In the genomic region with DNA sequence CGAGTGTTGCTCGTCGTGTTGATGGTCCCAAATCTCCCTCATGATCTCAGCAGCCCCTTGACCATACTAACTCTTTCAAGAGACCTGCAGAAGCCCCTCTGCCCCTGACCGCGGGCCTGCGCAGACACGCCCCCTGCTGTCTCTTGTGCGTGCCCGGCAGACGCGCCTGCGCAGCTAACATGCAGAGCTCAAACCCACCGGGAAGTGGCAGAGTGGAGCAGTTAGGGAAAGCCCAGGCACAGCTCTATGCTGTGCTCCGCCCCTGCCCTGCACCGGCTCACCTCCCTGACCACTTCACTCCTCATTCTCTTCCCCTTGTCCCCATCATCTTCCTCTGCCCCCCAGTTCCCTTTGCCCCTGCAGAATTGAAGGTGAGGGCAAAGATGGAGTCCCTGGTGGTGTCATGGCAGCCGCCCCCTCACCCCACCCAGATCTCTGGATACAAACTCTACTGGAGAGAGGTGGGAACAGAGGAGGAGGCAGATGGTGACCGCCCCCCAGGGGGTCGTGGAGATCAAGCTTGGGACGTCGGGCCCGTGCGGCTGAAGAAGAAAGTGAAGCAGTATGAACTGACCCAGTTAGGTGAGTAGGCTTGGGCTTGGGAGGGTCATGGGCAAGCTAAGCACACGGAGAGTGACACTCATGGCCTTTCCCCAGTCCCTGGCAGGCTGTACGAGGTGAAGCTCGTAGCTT, we compare ENCODE assay signal across 9 mouse cellular contexts. TPM values are rescaled to one million over a fixed set of nuclear protein-coding genes. Genes with fewer than 3 reads are reported as not detected.
DNase-seq lines count a peak whose midpoint lies in the region; ATAC-seq and TF ChIP-seq lines count a peak whose summit lies in the region.
"Had no signal": no experiment of that assay in that cellular context is flagged by ENCODE, and none has a peak within 500 bp of the region (broad histone marks: within the 10 kb centered on the region; RNA-seq: fewer than 3 reads in every experiment).

No protein-coding gene starts in this region.

- H3K9ac ChIP-seq in heart, embryonic 13.5 days = peak overlapping the region; percentile 37
- H3K9ac ChIP-seq in limb, embryonic 12.5 days (replicated peaks) = 0 out of 2 replicates have a peak overlapping the region, but pooled peaks have one; percentile 28
- H3K9ac ChIP-seq in midbrain, embryonic 13.5 days (replicated peaks) = no peak overlapping the region

- no peak for TF ChIP-seq CTCF in cerebellum, adult 2 months (IDR thresholded peaks at IDR 0.05; ENCODE audit: borderline replicate concordance, insufficient read depth, low read depth, low read length)

- no peak; the same call in 1 of the 2 replicates for ATAC-seq in heart, embryonic 13.5 days (ENCODE audit: extremely low read depth, insufficient number of reproducible peaks, low FRiP score, low TSS enrichment)
- no peak for ATAC-seq in limb, embryonic 12.5 days (ENCODE audit: insufficient number of reproducible peaks, insufficient read depth, low FRiP score, low TSS enrichment, low read depth)
- no peak for ATAC-seq in midbrain, embryonic 13.5 days

- peaks cover 27% of the 10 kb centered on the region for H3K36me3 ChIP-seq in heart, embryonic 13.5 days
- H3K36me3 ChIP-seq in limb, embryonic 12.5 days = peaks cover 28% of the 10 kb centered on the region
- H3K36me3 ChIP-seq in midbrain, embryonic 13.5 days = peaks cover 64% of the 10 kb centered on the region

- 9% methylated on average over 25 of the region's 25 CpGs for WGBS in heart, embryonic 13.5 days
- WGBS in limb, embryonic 12.5 days = 9% methylated on average over 25 of the region's 25 CpGs
- WGBS in midbrain, embryonic 13.5 days = 8% methylated on average over 25 of the region's 25 CpGs
- 21% methylated on average over 25 of the region's 25 CpGs for WGBS in cerebellum, adult 2 months

- peaks cover 34% of the 10 kb centered on the region for H3K27me3 ChIP-seq in heart, embryonic 13.5 days (replicated peaks)
- H3K27me3 ChIP-seq in limb, embryonic 12.5 days = peaks cover 20% of the 10 kb centered on the region
- peaks cover 4% of the 10 kb centered on the region for H3K27me3 ChIP-seq in midbrain, embryonic 13.5 days
- no peaks in the 10 kb centered on the region for H3K27me3 ChIP-seq in cerebellum, adult 2 months (ENCODE audit: control insufficient read depth, insufficient read depth, low read length)

- no peaks in the 10 kb centered on the region for H3K9me3 ChIP-seq in heart, embryonic 13.5 days
- H3K9me3 ChIP-seq in limb, embryonic 12.5 days = no peaks in the 10 kb centered on the region
- H3K9me3 ChIP-seq in midbrain, embryonic 13.5 days = no peaks in the 10 kb centered on the region

- DNase-seq in heart, adult 9 months (ENCODE audit: low spot score in 2 of 2) = no peak
- DNase-seq in adrenal gland, postnatal 14 days = peak; percentile 84
- peak; percentile 75 for DNase-seq in forelimb bud, embryonic 11.5 days (ENCODE audit: low read depth, low spot score)
- peak; percentile 63 to 68 for DNase-seq in thymus, postnatal 36 days
- DNase-seq in cerebellum, adult 2 months = no peak

- no peak for TF ChIP-seq POLR2A in cerebellum, adult 2 months (IDR thresholded peaks at IDR 0.05; ENCODE audit: borderline replicate concordance, insufficient read depth, low read length)

- no peak overlapping the region for H3K27ac ChIP-seq in heart, embryonic 13.5 days (replicated peaks)
- H3K27ac ChIP-seq in limb, embryonic 12.5 days = no peak overlapping the region
- H3K27ac ChIP-seq in midbrain, embryonic 13.5 days = no peak overlapping the region
- no peak overlapping the region for H3K27ac ChIP-seq in cerebellum, adult 2 months (ENCODE audit: insufficient read depth, low read length)

- peak overlapping the region; percentile 66 for H3K4me2 ChIP-seq in heart, embryonic 13.5 days
- peak overlapping the region; percentile 39 for H3K4me2 ChIP-seq in limb, embryonic 12.5 days
- H3K4me2 ChIP-seq in midbrain, embryonic 13.5 days (replicated peaks) = peak overlapping the region; percentile 1; the same call in 1 of the 2 replicates

- H3K4me1 ChIP-seq in heart, embryonic 13.5 days = peaks cover 14% of the 10 kb centered on the region
- H3K4me1 ChIP-seq in limb, embryonic 12.5 days (replicated peaks) = peaks cover 12% of the 10 kb centered on the region; the same call in 1 of the 2 replicates
- H3K4me1 ChIP-seq in midbrain, embryonic 13.5 days (replicated peaks) = peaks cover 16% of the 10 kb centered on the region
- no peaks in the 10 kb centered on the region for H3K4me1 ChIP-seq in cerebellum, adult 2 months (ENCODE audit: control insufficient read depth, insufficient read depth, low read length)

- H3K4me3 ChIP-seq in heart, embryonic 13.5 days = peak overlapping the region; percentile 32
- peak overlapping the region; percentile 4; the same call in 1 of the 2 replicates for H3K4me3 ChIP-seq in limb, embryonic 12.5 days (replicated peaks)
- no peak overlapping the region for H3K4me3 ChIP-seq in midbrain, embryonic 13.5 days (replicated peaks)
- H3K4me3 ChIP-seq in cerebellum, adult 2 months (replicated peaks; ENCODE audit: insufficient read depth, low read depth, low read length) = no peak overlapping the region
- H3K4me3 ChIP-seq: myocyte had no signal

RNA-seq across cellular contexts. Expression of a gene that starts 12.7 kb away (rescaled TPM):
- polyA plus RNA-seq in heart, embryonic 13.5 days (2015; fragmentation: Nextera tagmentation; extraction: Ambion mirVana) = 0.88 and 0.98 TPM in 2 replicates
- 1.2 and 1.4 TPM in 2 replicates for total RNA-seq in adrenal gland, postnatal 14 days (2021)
- 6.2 and 6.4 TPM in 2 replicates for polyA plus RNA-seq in limb, embryonic 12.5 days (2016; fragmentation: Nextera tagmentation; extraction: Ambion mirVana)
- polyA plus RNA-seq in midbrain, embryonic 13.5 days (2015; fragmentation: Nextera tagmentation; extraction: Ambion mirVana) = 23.5 and 25.2 TPM in 2 replicates
- 1.8 and 2.4 TPM in 2 replicates for polyA plus RNA-seq in cerebellum, adult 2 months (2012; rRNA removed)
- polyA plus RNA-seq: myocyte had no signal

RNA-seq across cellular contexts. Expression of a gene that starts 27.0 kb away (rescaled TPM):
- 10.4 and 11.0 TPM in 2 replicates for polyA plus RNA-seq in heart, embryonic 13.5 days (2015; fragmentation: Nextera tagmentation; extraction: Ambion mirVana)
- total RNA-seq in adrenal gland, postnatal 14 days (2021) = 18.3 and 23.2 TPM in 2 replicates
- polyA plus RNA-seq in limb, embryonic 12.5 days (2016; fragmentation: Nextera tagmentation; extraction: Ambion mirVana) = 15.7 and 18.2 TPM in 2 replicates
- polyA plus RNA-seq in midbrain, embryonic 13.5 days (2015; fragmentation: Nextera tagmentation; extraction: Ambion mirVana) = 11.0 and 12.6 TPM in 2 replicates
- polyA plus RNA-seq in cerebellum, adult 2 months (2012; rRNA removed) = 28.9 and 29.0 TPM in 2 replicates

Comparison
In these comparisons a context has a peak if more than half of its experiments do, and no peak if none do; other contexts are left out.
1. H3K4me2 ChIP-seq: peak in every context shown above with its lines; median percentile 66 in heart, embryonic 13.5 days; 39 in limb, embryonic 12.5 days; 1 in midbrain, embryonic 13.5 days.
2. H3K4me3 ChIP-seq: peak in heart, embryonic 13.5 days (single experiment) and limb, embryonic 12.5 days (single experiment); none in midbrain, embryonic 13.5 days (single experiment) and cerebellum, adult 2 months (single experiment).
3. DNase-seq: peak in adrenal gland, postnatal 14 days (single experiment), forelimb bud, embryonic 11.5 days (single experiment) and thymus, postnatal 36 days (2 of 2); none in heart, adult 9 months (0 of 2) and cerebellum, adult 2 months (0 of 2).